Mouse (Mus musculus): Measurements from ENCODE around the gene Hoxb2. TPM values are rescaled to one million over a fixed set of nuclear protein-coding genes. Genes with fewer than 3 reads are reported as not detected.

Gene Hoxb2
- total RNA-seq (2023) = not detected

GRCm38 (mm10) chr11:96350341-96350624 lies at the start of gene Hoxb2:
TSS of gene Hoxb2 (plus strand) at chr11:96350525.

GRCm38 (mm10) chr11:96303151-96304099 lies 46.9 kb upstream of the Hoxb2 start, which contains the start of gene Hoxb5:
TSS of gene Hoxb5 (plus strand) at chr11:96303336.

GRCm38 (mm10) chr11:96317608-96318367 lies 32.5 kb upstream of the Hoxb2 start, which contains the start of gene Hoxb4:
TSS of gene Hoxb4 (plus strand) at chr11:96318267.

GRCm38 (mm10) chr11:96323154-96323553 lies 27.2 kb upstream of the Hoxb2 start, which contains the start of gene Hoxb3:
TSS of gene Hoxb3 (plus strand) at chr11:96323326.

GRCm38 (mm10) chr11:96365441-96366091 lies 15.2 kb downstream of the Hoxb2 start, which contains the start of gene Hoxb1:
TSS of gene Hoxb1 (plus strand) at chr11:96365752.

Other genes with a start within 250 kb of the Hoxb2 start
- not detected for gene Calcoco2, start 238.6 kb upstream of the Hoxb2 start, total RNA-seq (2023)
- gene Ttll6, start 216.7 kb upstream of the Hoxb2 start, total RNA-seq (2023) = not detected
- not detected for gene Hoxb13, start 156.2 kb upstream of the Hoxb2 start, total RNA-seq (2023)
- gene Hoxb9, start 79.1 kb upstream of the Hoxb2 start, total RNA-seq (2023) = not detected
- gene Hoxb8, start 68.6 kb upstream of the Hoxb2 start, total RNA-seq (2023) = not detected
- not detected for gene Hoxb7, start 63.9 kb upstream of the Hoxb2 start, total RNA-seq (2023)
- not detected for gene Hoxb6, start 58.0 kb upstream of the Hoxb2 start, total RNA-seq (2023)
- not detected for gene Hoxb5, start 47.2 kb upstream of the Hoxb2 start, total RNA-seq (2023)
- under 1 TPM; 0.90 to 0.95 TPM for gene Hoxb4, start 32.3 kb upstream of the Hoxb2 start, total RNA-seq (2023)
- not detected for gene Hoxb3, start 27.2 kb upstream of the Hoxb2 start, total RNA-seq (2023)
- not detected for gene Hoxb1, start 15.2 kb downstream of the Hoxb2 start, total RNA-seq (2023)
- gene Skap1, start 114.1 kb downstream of the Hoxb2 start, total RNA-seq (2023) = 100 to 1,000 TPM; 434 to 508 TPM